Mouse (Mus musculus) olfactory bulb, adult 2 months (tissue): ENCODE measurements around the gene Dhcr24.

Experiments used
- CTCF ChIP-seq: fragments of 200-500 bp; IDR thresholded peaks from 2 replicates; pipeline ENCODE4 v1.5.1; 2012; ENCODE audit warnings: low read depth, mild to moderate bottlenecking, low read length, moderate library complexity; ENCODE audit not compliant: insufficient read depth
- POLR2A ChIP-seq: fragments of 200-500 bp; IDR thresholded peaks from 2 replicates; pipeline ENCODE4 v1.6.1; 2012; ENCODE audit warnings: mild to moderate bottlenecking, low read depth, low read length, moderate library complexity; ENCODE audit not compliant: insufficient read depth

DNA sequence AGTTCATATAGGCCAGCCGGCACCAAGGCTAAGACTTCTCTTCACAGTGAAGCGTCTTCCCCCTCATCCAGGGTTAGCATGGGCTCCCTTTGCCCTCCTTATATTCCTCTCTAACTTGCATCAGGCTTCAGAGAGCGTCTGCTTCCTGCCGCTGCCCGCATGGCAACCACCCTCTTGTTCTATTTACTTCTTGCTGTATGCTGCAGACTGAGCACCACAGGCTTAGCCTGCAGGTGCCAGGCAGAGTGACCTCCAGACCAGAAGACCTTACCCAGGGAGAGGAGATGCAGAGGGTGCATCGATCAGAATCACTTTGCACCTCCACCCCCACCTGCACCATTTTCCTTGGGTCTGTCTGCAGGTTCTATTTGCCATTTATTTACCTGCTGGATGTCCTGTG is 1.2 kb downstream of the Dhcr24 start:
- TF ChIP-seq POLR2A, result no peak
- no peak for TF ChIP-seq CTCF
